Mouse (Mus musculus): ENCODE data around the gene Piwil4.
"Not testable (repeated sequence)": the region's sequence is repeated elsewhere in the genome, so short reads cannot be mapped to it uniquely, and the experiment has no call there.

The Piwil4 gene

GRCm38 (mm10) chr9:14726005-14726404 is 14.5 kb downstream of the Piwil4 start:
- DNase-seq (ENCODE audit: extremely low spot score, low spot score), result no peak

DNA sequence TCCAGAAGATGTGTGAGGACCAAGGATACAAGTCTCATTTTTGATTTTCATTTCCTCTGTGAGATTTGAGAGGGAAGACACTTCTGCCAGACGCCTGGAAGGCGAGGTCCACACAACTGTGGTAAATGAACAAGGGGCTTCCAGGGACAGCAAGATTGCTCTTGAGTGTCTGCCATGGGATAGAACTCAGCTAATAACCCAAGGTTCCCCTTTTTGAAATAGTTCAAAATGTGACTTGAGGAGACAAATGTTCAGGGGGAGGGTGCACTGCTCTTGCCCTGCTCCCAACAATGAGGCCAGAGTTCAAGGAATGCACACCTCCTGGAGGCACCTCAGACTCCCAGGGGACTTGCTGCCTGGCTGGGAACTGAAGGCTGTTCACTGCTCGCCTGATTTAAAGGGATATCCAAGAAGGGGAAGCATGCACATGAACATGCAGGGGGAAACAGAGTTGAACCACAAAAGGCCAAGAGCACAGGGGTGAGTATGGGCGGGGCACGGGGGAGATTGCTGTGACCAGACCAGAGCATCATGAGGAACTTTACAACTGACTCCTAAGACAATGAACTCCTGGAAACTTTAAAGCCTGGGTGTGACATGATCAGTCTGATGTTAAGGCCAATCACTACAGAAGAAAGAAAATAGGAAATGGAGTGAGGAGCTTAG is 15.6 kb downstream of the Piwil4 start:
- no peak for DNase-seq (ENCODE audit: extremely low spot score, low spot score)

DNA sequence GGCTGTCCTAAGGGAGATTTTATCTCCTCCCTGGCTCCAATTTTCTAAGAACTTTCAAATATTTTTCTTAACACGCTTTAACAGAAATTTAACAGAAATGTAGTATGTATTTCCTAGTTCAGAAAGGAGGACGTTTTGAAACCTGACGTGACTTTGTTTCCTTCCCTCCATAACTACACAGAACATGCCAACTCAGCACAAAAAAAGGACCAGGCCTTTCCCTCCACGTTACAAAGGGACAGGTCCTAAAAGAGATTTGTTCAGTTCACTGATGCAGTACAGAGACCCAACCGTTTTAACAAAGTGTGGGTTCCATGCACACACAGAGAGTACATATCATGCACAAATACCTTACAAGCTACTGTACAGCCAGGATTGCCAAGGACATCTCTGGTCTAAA is 18.9 kb downstream of the Piwil4 start:
- no peak for DNase-seq (ENCODE audit: extremely low spot score, low spot score)

- no peak for DNase-seq (ENCODE audit: extremely low spot score, low spot score)
These were observed 20.1 kb downstream of the Piwil4 start for GRCm38 (mm10) chr9:14720384-14720783.

DNA sequence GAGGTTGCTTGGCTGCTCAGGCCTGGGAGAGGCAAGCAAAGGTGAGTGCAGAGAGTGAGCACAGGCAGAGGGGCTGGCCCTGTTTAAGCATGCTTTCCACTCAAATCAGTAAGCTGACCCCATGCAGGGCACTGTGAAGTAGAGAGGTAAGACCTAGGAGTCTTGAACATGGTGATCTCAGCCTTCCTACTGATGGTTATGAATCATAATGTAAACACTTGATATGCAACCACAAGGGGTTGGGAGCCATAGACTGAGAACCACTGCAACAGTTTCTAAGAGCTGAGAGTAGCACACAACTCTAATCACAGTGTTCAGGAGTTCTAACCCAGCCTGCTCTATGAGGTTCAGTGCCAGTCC is 22.2 kb downstream of the Piwil4 start:
- DNase-seq (ENCODE audit: extremely low spot score, low spot score), result no peak

GRCm38 (mm10) chr9:14717689-14718331 is 22.7 kb downstream of the Piwil4 start:
- no peak for DNase-seq (ENCODE audit: extremely low spot score, low spot score)

GRCm38 (mm10) chr9:14715258-14715657 is 25.3 kb downstream of the Piwil4 start:
- no peak for DNase-seq (ENCODE audit: extremely low spot score, low spot score)

GRCm38 (mm10) chr9:14710910-14711309 is 29.6 kb downstream of the Piwil4 start:
- no peak for DNase-seq (ENCODE audit: extremely low spot score, low spot score)

DNA sequence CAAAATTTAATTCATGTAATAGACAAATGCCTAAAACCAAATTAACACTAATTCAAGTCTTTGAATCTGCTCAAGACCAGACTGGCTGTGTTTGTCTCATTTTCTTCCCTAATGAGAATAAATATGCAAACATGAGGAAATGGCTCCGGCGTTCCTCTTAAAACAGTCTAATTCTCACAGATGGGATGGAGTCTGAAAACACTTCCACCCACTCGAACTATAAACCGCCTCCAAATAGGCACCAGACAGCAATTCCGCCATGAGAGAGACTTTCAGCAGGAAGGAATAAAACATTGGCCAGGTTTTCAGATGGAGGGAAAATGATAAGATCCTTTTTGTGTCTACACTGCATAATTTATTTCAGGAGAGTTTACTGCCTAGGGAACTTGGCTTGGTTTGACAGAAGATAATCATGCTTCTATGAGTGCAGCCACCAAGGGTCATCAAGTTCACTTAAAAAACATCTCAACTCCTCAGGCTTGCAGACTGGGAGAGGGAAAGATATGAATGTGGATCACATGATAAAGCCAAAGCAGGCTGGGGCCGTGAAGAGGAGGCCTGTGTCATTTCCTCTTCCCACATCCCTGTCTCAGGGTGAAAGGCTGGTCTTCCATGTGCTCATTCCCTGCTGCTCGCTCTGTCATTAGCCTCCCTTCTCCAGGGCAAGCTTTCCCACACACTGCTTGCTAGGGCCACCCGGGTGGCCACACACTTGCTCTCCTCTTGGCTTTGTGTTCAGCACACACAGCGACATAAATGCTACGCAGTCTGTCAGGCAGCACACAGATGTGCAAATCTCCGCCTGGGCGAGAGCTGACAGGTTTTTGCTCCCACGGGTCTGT is 35.0 kb downstream of the Piwil4 start:
- DNase-seq (ENCODE audit: extremely low spot score, low spot score), result no peak

DNA sequence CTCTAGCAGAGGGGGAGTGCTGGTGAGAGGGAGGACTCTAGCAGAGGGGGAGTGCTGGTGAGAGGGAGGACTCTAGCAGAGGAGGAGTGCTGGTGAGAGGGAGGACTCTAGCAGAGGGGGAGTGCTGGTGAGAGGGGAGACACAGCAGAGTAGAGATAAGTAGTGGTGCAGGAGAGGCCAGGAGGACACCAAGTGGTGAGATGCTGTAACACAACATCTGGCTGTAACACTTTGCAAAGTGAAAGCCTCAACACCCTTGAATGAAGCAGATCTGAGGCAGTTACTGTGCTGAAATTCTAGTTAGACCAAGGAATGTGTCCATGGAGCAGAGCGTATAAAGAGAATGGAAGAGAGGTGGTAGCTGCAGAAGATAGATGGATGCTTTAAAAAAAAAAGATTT is 39.7 kb downstream of the Piwil4 start:
- DNase-seq (ENCODE audit: extremely low spot score, low spot score), result not testable (repeated sequence)

- no peak for DNase-seq (ENCODE audit: extremely low spot score, low spot score)
These were observed 41.3 kb downstream of the Piwil4 start for GRCm38 (mm10) chr9:14699288-14699640.

DNA sequence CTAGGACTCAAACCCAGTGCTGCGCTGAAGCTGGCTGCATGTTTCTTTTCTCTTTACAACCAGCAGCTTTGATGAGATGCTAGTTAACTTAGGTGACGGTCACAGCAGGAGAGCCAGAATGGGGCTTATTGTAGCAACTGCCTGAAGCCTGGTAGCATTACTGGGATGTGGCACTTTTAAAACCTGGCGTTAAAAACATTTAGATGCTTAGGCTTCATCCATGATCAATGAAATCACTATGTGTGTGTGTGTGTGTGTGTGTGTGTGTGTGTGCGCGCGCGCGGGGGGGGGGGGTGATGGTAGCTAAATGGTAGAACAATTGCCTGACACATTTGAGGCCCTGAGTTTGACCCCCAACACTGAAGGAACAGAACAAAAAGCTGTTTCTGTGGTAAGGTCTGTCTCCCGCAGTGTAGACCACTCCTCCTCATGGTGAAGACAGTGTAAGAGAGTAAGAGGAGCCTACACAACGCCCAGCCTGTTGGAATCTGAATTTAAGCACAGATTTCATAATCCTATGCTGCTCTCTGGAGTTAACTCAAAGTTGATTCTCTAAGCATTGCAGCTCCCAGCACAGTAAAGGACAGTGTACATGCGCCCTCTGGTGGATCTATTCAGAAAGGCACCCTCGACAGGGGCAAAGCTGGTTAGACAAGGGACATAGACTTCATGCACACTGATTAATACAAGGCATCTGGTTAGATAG is 41.8 kb downstream of the Piwil4 start:
- DNase-seq (ENCODE audit: extremely low spot score, low spot score), result peak; percentile 95

DNA sequence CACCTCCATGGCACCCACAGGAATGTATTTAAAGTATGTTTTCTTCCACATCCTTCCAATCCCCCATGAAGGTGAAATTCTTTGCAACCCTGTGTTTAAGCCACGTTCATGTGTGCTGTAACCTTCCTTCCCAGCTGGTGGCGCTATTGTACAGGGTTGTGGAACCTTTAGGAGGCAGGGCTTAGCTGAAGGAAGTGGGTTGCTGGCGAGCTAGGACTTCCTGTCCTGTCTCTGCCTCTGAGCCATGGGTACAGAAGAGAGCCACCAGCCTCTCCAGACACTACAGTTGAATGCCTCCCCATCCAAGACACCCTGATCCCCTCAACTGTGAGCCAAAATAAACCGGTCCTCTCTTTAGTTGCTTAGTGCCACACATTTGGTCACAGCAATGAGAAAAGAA is 42.6 kb downstream of the Piwil4 start:
- DNase-seq (ENCODE audit: extremely low spot score, low spot score), result no peak

DNA sequence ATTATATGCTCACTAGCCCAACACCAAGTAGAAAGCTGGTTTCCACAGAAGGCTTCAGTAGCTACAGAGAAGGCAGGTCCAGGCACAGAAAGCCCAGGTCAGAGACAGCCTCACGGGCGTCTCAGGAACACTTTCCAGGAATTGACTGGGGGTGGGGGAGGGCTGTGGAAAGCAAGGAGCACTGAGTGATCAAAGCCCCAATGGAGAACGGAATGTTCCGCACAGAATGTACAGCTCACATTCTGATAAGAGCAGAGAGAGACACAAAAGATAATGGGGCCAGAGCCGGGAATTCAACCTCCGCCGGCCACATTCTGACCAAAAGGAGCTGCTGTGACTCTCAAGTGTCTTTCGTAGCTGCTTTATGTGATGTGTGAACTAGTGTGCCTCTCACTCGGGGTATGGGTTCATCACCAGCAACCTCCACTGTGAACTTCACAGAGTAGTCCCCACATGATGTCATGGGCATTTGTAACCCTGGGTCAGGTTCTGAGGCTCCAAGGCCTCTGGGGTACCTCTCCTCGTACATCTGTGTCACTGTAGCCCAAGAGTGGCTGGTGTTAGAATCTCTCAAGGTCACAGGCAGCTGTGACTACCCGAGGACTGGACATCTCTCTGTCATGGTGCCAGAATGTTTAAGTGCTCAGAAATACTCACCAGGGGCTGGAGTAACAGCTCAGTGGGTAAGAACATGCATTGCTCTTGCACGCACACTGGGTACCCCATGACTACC is 51.0 kb downstream of the Piwil4 start:
- DNase-seq (ENCODE audit: extremely low spot score, low spot score), result no peak

GRCm38 (mm10) chr9:14684363-14684762 is 56.2 kb downstream of the Piwil4 start:
- DNase-seq (ENCODE audit: extremely low spot score, low spot score), result no peak

GRCm38 (mm10) chr9:14682741-14683140 is 57.8 kb downstream of the Piwil4 start:
- DNase-seq (ENCODE audit: extremely low spot score, low spot score), result no peak

GRCm38 (mm10) chr9:14680584-14680983 is 59.9 kb downstream of the Piwil4 start:
- DNase-seq (ENCODE audit: extremely low spot score, low spot score), result no peak

DNA sequence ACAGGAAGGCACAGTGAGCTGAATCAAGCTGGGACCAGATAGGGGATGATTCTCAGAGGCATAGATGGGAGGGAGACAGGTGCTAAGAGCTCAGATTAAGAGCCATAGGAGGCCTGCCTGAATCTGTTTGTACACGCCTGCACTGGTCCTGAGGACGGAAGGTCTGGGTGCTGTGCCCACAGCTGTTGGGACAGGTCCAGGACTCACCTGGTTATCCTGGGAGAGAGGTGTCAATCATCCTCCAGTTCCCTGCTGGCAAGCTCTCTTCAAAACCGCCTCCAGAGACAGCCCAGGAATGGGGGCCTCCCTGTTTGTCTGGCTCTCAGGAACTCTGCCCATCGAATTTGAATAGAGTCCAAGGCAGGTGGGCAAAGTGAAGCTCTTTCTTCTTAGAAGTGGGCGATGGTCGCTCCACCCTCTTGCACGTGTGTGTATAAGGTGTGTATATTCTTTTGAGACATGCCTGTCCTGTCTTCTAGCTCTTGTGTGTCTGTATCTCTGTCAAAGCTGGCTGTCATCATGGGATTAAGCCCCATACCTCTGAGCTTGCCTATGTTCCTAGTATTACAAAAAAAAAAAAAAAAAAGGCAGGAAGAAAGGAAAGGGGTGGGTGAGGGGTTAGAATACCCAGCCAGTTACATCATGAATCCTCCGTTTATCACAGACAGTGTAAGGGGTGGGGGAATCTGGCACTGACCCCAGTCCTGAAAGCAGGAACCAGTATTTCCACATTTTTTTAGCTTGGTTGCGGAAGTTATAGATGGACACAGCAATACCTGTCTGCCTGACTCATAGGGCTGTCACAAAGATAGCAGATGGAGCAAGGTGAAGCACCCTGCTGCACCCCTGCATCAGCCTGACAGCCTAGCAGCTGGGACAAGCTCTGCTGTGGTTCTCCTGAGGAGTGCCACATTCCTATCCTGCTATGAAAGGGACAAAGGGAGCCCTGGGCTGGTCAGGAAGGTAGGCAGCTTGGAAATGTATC is 64.5 kb downstream of the Piwil4 start:
- DNase-seq (ENCODE audit: extremely low spot score, low spot score), result no peak

- DNase-seq (ENCODE audit: extremely low spot score, low spot score), result no peak
These were observed 66.0 kb downstream of the Piwil4 start for GRCm38 (mm10) chr9:14674506-14674905.

- no peak for DNase-seq (ENCODE audit: extremely low spot score, low spot score)
These were observed 67.4 kb downstream of the Piwil4 start for GRCm38 (mm10) chr9:14673109-14673508.
